Mouse (Mus musculus) midbrain, embryonic 13.5 days (tissue): ENCODE measurements around the gene Nbas. TPM values are rescaled to one million over a fixed set of nuclear protein-coding genes. Genes with fewer than 3 reads are reported as not detected.

Source experiments
- ATAC-seq: fragments of 200-750 bp; cut with Nextera tagmentation; 2 replicates; pipeline ENCODE4 v1.8.0; 2017; ENCODE audit warnings: mild to moderate bottlenecking, moderate TSS enrichment, moderate library complexity
- H3K27ac ChIP-seq: fragments of 300-500 bp; sonication (generic); 2 replicates; pipeline ENCODE4 v1.5.1; 2015; ENCODE audit warnings: inconsistent platforms, mild to moderate bottlenecking, moderate library complexity
- H3K27me3 ChIP-seq: fragments of 300-500 bp; sonication (generic); 2 replicates; pipeline ENCODE4 v1.6.1; 2015; ENCODE audit warnings: mild to moderate bottlenecking, inconsistent platforms
- H3K36me3 ChIP-seq: fragments of 300-500 bp; sonication (generic); 2 replicates; pipeline ENCODE4 v1.6.1; 2015; ENCODE audit warnings: mild to moderate bottlenecking, inconsistent platforms
- H3K4me1 ChIP-seq: fragments of 300-500 bp; sonication (generic); replicated peaks from 2 replicates; pipeline ENCODE4 v1.6.1; 2015; ENCODE audit warnings: inconsistent platforms
- H3K4me2 ChIP-seq: fragments of 300-500 bp; sonication (generic); replicated peaks from 2 replicates; pipeline ENCODE4 v1.6.1; 2015; ENCODE audit warnings: moderate library complexity, mild to moderate bottlenecking, inconsistent platforms
- H3K4me3 ChIP-seq: fragments of 300-500 bp; sonication (generic); replicated peaks from 2 replicates; pipeline ENCODE4 v1.5.1; 2015; ENCODE audit warnings: mild to moderate bottlenecking, inconsistent platforms
- H3K9ac ChIP-seq: fragments of 300-500 bp; sonication (generic); replicated peaks from 2 replicates; pipeline ENCODE4 v1.6.1; 2015; ENCODE audit warnings: mild to moderate bottlenecking, inconsistent platforms
- H3K9me3 ChIP-seq: fragments of 300-500 bp; sonication (generic); 2 replicates; pipeline ENCODE4 v1.6.1; 2016; ENCODE audit warnings: mild to moderate bottlenecking, inconsistent platforms
- WGBS: fragments of 180-500 bp; shearing (Covaris S2); methylation state at CpG from one replicate; pipeline ENCODE4 v1.1.7; 2015; 5-methylcytosine and 5-hydroxymethylcytosine counted together
- polyA plus RNA-seq: library from polyadenylated mRNA; unstranded; fragments of >200 nt; fragmentation: Nextera tagmentation; extraction: Ambion mirVana; gene quantifications from 2 replicates; pipeline ENCODE4 v1.2.1, GENCODE M21; 2015

Gene Nbas
- polyA plus RNA-seq, 1 experiment from 2014 or later, result 14.5 TPM

DNA sequence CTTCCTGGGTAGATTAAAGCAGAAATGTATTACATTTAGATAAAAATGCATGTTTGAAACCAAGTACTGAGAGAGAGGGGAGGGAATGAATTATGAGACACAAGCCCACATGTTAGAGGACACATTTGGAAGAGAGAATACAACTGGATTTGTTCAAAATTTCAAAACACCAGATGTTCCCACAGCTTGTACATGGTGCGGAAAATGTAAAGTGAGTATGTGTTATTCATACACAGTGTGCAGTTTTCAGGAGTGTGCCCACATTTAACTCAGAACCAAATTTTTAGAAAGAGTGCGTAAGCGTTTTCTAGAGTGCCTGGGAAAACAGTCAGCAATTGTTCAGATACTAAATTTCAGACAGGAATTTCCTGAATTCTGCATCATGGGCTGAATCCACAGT, 217.3 kb downstream of the Nbas start:
- Histone ChIP-seq H3K4me2 (no peak overlapping the region), H3K9ac (no peak overlapping the region), H3K36me3 (no peaks in the 10 kb centered on the region), H3K27me3 (no peaks in the 10 kb centered on the region), H3K4me3 (no peak overlapping the region), H3K4me1 (no peaks in the 10 kb centered on the region), H3K27ac (no peak overlapping the region), H3K9me3 (no peaks in the 10 kb centered on the region)
- no peak for ATAC-seq
- 97% methylated on average over 3 of the region's 3 CpGs for WGBS

DNA sequence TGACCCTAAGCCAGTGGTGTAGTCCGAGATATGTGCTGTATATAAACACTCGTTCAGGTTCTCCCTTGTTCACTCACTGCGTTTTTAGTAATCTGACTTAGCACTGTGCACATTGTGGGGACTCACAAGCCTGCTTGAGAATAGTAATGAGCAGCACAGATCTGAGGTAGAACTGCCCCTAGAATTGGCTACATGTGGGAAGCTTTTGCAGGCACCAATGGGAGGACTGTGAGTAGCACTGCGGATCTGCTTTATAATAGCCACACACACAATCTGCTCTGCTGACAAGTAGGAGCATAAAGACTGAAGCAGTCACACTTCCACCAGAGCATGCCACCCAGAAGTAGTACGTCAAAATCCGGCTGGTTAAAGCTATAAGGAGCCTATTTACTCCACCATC, 228.3 kb downstream of the Nbas start:
- WGBS, result 94% methylated on average over 6 of the region's 6 CpGs
- Histone ChIP-seq H3K4me2 (no peak overlapping the region), H3K9me3 (no peaks in the 10 kb centered on the region), H3K27ac (no peak overlapping the region), H3K9ac (no peak overlapping the region), H3K4me1 (peaks cover 14% of the 10 kb centered on the region), H3K27me3 (no peaks in the 10 kb centered on the region), H3K4me3 (no peak overlapping the region), H3K36me3 (no peaks in the 10 kb centered on the region)
- no peak for ATAC-seq

- no peak overlapping the region for H3K4me2 ChIP-seq
- no peaks in the 10 kb centered on the region for H3K36me3 ChIP-seq
- peak; percentile 61; the same call in 1 of the 2 replicates for ATAC-seq
- H3K27ac ChIP-seq, result no peak overlapping the region
- no peak overlapping the region for H3K4me3 ChIP-seq
- 48% methylated on average over 10 of the region's 10 CpGs for WGBS
- H3K4me1 ChIP-seq, result peaks cover 14% of the 10 kb centered on the region
- H3K9me3 ChIP-seq, result no peaks in the 10 kb centered on the region
- H3K9ac ChIP-seq, result no peak overlapping the region
- no peaks in the 10 kb centered on the region for H3K27me3 ChIP-seq
These were observed 230.4 kb downstream of the Nbas start for GRCm38 (mm10) chr12:13499237-13499889.

- H3K27ac ChIP-seq, result no peak overlapping the region
- 94% methylated on average over 3 of the region's 3 CpGs for WGBS
- H3K9me3 ChIP-seq, result no peaks in the 10 kb centered on the region
- peaks cover 14% of the 10 kb centered on the region for H3K4me1 ChIP-seq
- no peaks in the 10 kb centered on the region for H3K36me3 ChIP-seq
- H3K27me3 ChIP-seq, result no peaks in the 10 kb centered on the region
- ATAC-seq, result 0 out of 2 replicates have a peak, but pooled peaks have one; percentile 31
- no peak overlapping the region for H3K9ac ChIP-seq
- no peak overlapping the region for H3K4me2 ChIP-seq
- no peak overlapping the region for H3K4me3 ChIP-seq
These were observed 231.3 kb downstream of the Nbas start for GRCm38 (mm10) chr12:13500191-13500590.

DNA sequence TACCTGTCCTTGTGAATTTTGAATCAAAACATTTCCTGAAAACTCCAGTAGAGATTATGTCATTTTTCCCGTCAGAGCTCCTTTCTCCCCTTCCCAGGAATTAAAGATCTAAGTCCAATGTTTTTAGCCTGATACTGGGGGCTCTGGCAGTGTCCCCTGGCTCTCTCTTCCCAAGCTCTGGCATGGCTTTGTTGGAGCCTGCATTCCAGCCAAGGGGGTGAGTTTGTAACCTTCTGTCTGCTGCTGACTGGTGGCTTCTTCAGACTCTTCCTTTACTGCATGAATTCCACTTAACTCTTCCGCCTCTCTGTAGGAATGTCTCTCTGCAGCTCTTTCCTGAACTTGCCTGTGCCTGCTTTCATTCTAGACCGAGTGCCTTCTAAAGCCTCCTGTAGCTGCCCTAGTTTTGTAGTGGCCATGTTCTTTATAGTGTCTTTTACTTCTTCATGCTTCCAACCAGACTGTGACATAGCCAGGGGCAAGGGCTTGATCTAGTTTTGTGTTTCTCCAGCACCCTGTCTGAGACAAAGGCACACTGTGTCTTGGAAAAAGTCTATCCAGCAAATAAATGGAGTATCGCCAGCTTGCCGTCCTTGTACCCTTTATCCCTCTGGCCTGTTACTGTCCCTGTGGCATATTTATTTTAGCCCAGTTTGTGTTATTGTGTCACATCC, 236.0 kb downstream of the Nbas start:
- Histone ChIP-seq H3K27ac (no peak overlapping the region), H3K4me1 (peaks cover 1% of the 10 kb centered on the region; the same call in 1 of the 2 replicates), H3K4me3 (no peak overlapping the region), H3K4me2 (no peak overlapping the region), H3K9ac (no peak overlapping the region), H3K9me3 (no peaks in the 10 kb centered on the region), H3K36me3 (no peaks in the 10 kb centered on the region), H3K27me3 (no peaks in the 10 kb centered on the region)
- 86% methylated on average over 5 of the region's 5 CpGs for WGBS
- ATAC-seq, result no peak

DNA sequence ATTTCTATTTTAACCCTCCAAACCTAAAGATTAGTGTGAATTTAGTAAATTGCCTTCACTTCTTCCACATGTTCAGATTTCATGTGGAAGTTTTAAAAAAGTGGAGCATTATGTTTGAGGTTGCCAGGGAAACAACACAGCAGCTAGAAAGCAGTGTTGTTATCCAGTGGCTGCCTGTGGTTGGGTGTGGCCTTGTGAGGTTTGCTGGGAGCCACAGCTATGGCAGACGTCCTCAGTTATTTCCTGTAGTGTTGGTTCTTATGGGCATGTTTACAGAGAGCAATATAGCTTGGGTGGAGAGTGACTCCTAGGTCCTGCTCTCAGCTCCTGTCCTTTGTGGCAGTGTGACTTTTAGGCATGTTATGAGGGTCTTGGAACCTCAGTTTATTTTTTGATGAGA, 249.1 kb downstream of the Nbas start:
- WGBS, result 31% methylated on average over 1 of the region's 1 CpGs
- Histone ChIP-seq H3K9ac (no peak overlapping the region), H3K4me3 (no peak overlapping the region), H3K27me3 (no peaks in the 10 kb centered on the region), H3K9me3 (no peaks in the 10 kb centered on the region), H3K4me2 (no peak overlapping the region), H3K36me3 (peaks cover 52% of the 10 kb centered on the region), H3K4me1 (no peaks in the 10 kb centered on the region), H3K27ac (no peak overlapping the region)
- no peak for ATAC-seq

GRCm38 (mm10) chr12:13519413-13519812, 250.5 kb downstream of the Nbas start:
- no peak for ATAC-seq
- Histone ChIP-seq H3K9ac (no peak overlapping the region), H3K9me3 (no peaks in the 10 kb centered on the region), H3K36me3 (peaks cover 45% of the 10 kb centered on the region), H3K4me3 (no peak overlapping the region), H3K4me2 (no peak overlapping the region), H3K27me3 (no peaks in the 10 kb centered on the region), H3K4me1 (no peaks in the 10 kb centered on the region), H3K27ac (no peak overlapping the region)
- WGBS, result 86% methylated on average over 6 of the region's 6 CpGs

DNA sequence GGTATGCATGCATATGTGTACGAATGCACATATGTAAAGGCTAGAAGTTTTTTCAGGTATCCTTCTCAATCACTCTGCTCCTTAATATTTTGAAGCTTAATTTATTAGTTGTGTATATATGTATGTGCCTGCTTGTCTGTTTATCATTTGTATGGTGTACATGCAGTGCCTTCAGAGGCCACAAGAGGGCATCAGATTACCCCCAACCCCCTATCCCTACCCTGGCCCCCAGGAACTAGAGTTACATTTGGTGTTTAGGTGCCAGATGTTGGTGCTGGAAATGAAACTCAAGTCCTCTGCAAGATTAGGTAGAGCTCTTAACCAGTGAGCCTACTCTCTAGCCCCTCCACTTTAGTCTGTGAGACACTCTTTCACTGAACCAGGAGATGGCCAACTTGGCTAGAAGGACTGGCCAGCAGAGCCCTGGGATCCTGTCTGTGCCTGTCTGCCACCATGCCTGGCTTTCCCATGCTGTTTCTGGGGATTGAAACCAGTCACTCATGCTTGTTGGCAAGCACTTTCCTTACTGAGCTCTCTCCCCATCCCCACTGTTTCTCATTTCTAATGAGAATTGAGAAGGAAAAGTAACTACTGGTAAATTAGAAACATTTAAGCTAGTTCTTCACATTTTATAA, 263.9 kb downstream of the Nbas start:
- no peak for ATAC-seq
- Histone ChIP-seq H3K4me3 (no peak overlapping the region), H3K4me2 (no peak overlapping the region), H3K27me3 (no peaks in the 10 kb centered on the region), H3K9ac (no peak overlapping the region), H3K4me1 (no peaks in the 10 kb centered on the region), H3K36me3 (peaks cover 14% of the 10 kb centered on the region), H3K9me3 (no peaks in the 10 kb centered on the region), H3K27ac (no peak overlapping the region)
- 86% methylated on average over 1 of the region's 1 CpGs for WGBS

DNA sequence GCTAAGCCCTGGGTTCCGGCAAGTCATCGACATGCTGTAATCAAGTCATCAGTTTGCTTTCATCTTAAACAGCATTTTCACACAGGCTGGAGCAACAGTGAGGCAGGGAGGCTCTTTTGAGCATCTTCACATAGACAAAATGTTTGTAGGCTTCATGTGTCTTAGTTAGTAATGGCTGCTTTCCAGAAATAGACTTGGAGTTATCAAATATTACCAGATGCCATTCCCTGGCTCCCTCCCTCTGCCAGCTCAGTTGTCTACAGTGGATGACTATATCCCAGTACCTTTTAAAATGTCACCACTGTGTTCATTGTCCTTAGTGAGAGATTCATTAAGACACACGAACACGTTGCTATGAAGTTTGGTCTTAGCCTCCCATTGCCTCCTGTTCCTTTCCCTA, 270.2 kb downstream of the Nbas start:
- Histone ChIP-seq H3K4me3 (no peak overlapping the region), H3K9ac (no peak overlapping the region), H3K4me2 (no peak overlapping the region), H3K36me3 (peaks cover 13% of the 10 kb centered on the region), H3K9me3 (no peaks in the 10 kb centered on the region), H3K27me3 (no peaks in the 10 kb centered on the region), H3K27ac (no peak overlapping the region), H3K4me1 (no peaks in the 10 kb centered on the region)
- WGBS, result 90% methylated on average over 4 of the region's 4 CpGs
- ATAC-seq, result no peak

- H3K36me3 ChIP-seq, result no peaks in the 10 kb centered on the region
- WGBS, result 51% methylated on average over 5 of the region's 5 CpGs
- H3K27ac ChIP-seq, result no peak overlapping the region
- H3K4me3 ChIP-seq, result no peak overlapping the region
- no peaks in the 10 kb centered on the region for H3K9me3 ChIP-seq
- H3K27me3 ChIP-seq, result no peaks in the 10 kb centered on the region
- H3K4me2 ChIP-seq, result no peak overlapping the region
- no peak overlapping the region for H3K9ac ChIP-seq
- ATAC-seq, result no peak
- no peaks in the 10 kb centered on the region for H3K4me1 ChIP-seq
These were observed 274.9 kb downstream of the Nbas start for GRCm38 (mm10) chr12:13543806-13544205.

GRCm38 (mm10) chr12:13563646-13564289, 294.8 kb downstream of the Nbas start:
- Histone ChIP-seq H3K4me1 (no peaks in the 10 kb centered on the region), H3K27me3 (no peaks in the 10 kb centered on the region), H3K27ac (no peak overlapping the region), H3K4me3 (no peak overlapping the region), H3K36me3 (peaks cover 12% of the 10 kb centered on the region; the same call in 1 of the 2 replicates), H3K9me3 (no peaks in the 10 kb centered on the region), H3K9ac (no peak overlapping the region), H3K4me2 (no peak overlapping the region)
- WGBS, result 91% methylated on average over 5 of the region's 5 CpGs
- no peak for ATAC-seq

- Histone ChIP-seq H3K36me3 (peaks cover 12% of the 10 kb centered on the region; the same call in 1 of the 2 replicates), H3K4me3 (no peak overlapping the region), H3K27me3 (no peaks in the 10 kb centered on the region), H3K9ac (no peak overlapping the region), H3K4me1 (no peaks in the 10 kb centered on the region), H3K4me2 (no peak overlapping the region), H3K9me3 (no peaks in the 10 kb centered on the region), H3K27ac (no peak overlapping the region)
- ATAC-seq, result no peak
- 93% methylated on average over 2 of the region's 2 CpGs for WGBS
These were observed 295.4 kb downstream of the Nbas start for GRCm38 (mm10) chr12:13564330-13564729.
